Mouse (Mus musculus) gastrocnemius, postnatal 14 days (tissue): Measurements from ENCODE around the gene Rgs16. TPM values are rescaled to one million over a fixed set of nuclear protein-coding genes. Genes with fewer than 3 reads are reported as not detected.
"Not testable (repeated sequence)": the region's sequence is repeated elsewhere in the genome, so short reads cannot be mapped to it uniquely, and the experiment has no call there.

Source experiments
- DNase-seq: peaks from one replicate; pipeline ENCODE4 v3.0.0; 2021; ENCODE audit warnings: mixed read lengths
- intact Hi-C: fragments of 180-260 bp; cut with DNase I; formaldehyde crosslinking; loops from one replicate; pipeline ENCODE4 v1.15.1; 2025; ENCODE audit warnings: low total_unique reads
- total RNA-seq, 2 experiments: library from RNA; stranded (reverse); gene quantifications; 2 replicates each; pipeline ENCODE4 v1.2.3; 2021

Rgs16 gene
- total RNA-seq, 2 experiments from 2014 or later: 3.1 to 4.1 TPM

- peak; percentile 70 for DNase-seq
- intact Hi-C loops: no loop called here
Measured at GRCm38 (mm10) chr1:153746728-153747127, 6.6 kb downstream of the Rgs16 start.

- no peak for DNase-seq
- intact Hi-C loops: no loop called here
Measured at GRCm38 (mm10) chr1:153747861-153748530, 7.8 kb downstream of the Rgs16 start.

GRCm38 (mm10) chr1:153748549-153748948 lies 8.4 kb downstream of the Rgs16 start:
- intact Hi-C loops: no loop called here
- peak; percentile 56 for DNase-seq

GRCm38 (mm10) chr1:153749211-153749801 lies 9.2 kb downstream of the Rgs16 start, which contains the start of gene Rnasel:
Rnasel (plus strand) TSS chr1:153749426.
- DNase-seq: peak; percentile 58
- intact Hi-C loops: no loop called here

GRCm38 (mm10) chr1:153750054-153750453 lies 9.9 kb downstream of the Rgs16 start:
- intact Hi-C loops: no loop called here
- no peak for DNase-seq

GRCm38 (mm10) chr1:153751763-153752301 lies 11.7 kb downstream of the Rgs16 start:
- intact Hi-C loops: no loop called here

GRCm38 (mm10) chr1:153752521-153752920 lies 12.4 kb downstream of the Rgs16 start:
- intact Hi-C loops: no loop called here

More at GRCm38 (mm10) chr1:153751763-153752301, 11.7 kb downstream of the Rgs16 start:
- peak; percentile 23 for DNase-seq

GRCm38 (mm10) chr1:153753725-153754464 lies 13.7 kb downstream of the Rgs16 start:
- intact Hi-C loops: no loop called here
- no peak for DNase-seq

More at GRCm38 (mm10) chr1:153752521-153752920, 12.4 kb downstream of the Rgs16 start:
- DNase-seq: no peak

GRCm38 (mm10) chr1:153764136-153764535 lies 24.0 kb downstream of the Rgs16 start:
- DNase-seq: no peak
- intact Hi-C loops: no loop called here

- intact Hi-C loops: no loop called here
Measured at GRCm38 (mm10) chr1:153766298-153766697, 26.1 kb downstream of the Rgs16 start.

GRCm38 (mm10) chr1:153767281-153767680 lies 27.1 kb downstream of the Rgs16 start:
- intact Hi-C loops: no loop called here
- no peak for DNase-seq

More at GRCm38 (mm10) chr1:153766298-153766697, 26.1 kb downstream of the Rgs16 start:
- no peak for DNase-seq

GRCm38 (mm10) chr1:153768465-153768864 lies 28.3 kb downstream of the Rgs16 start:
- DNase-seq: no peak
- intact Hi-C loops: no loop called here

GRCm38 (mm10) chr1:153769571-153769970 lies 29.4 kb downstream of the Rgs16 start:
- intact Hi-C loops, DNase-seq: not testable (repeated sequence)

GRCm38 (mm10) chr1:153769998-153770775 lies 30.0 kb downstream of the Rgs16 start:
- intact Hi-C loops: no loop called here
- no peak for DNase-seq

GRCm38 (mm10) chr1:153770776-153771167 lies 30.6 kb downstream of the Rgs16 start:
- no peak for DNase-seq
- intact Hi-C loops: no loop called here

GRCm38 (mm10) chr1:153775174-153775573 lies 35.0 kb downstream of the Rgs16 start:
- no peak for DNase-seq
- intact Hi-C loops: no loop called here

GRCm38 (mm10) chr1:153776257-153776656 lies 36.1 kb downstream of the Rgs16 start:
- intact Hi-C loops: no loop called here
- DNase-seq: no peak

- DNase-seq: no peak
- intact Hi-C loops: no loop called here
Measured at GRCm38 (mm10) chr1:153778205-153778604, 38.1 kb downstream of the Rgs16 start.

- DNase-seq: no peak
- intact Hi-C loops: no loop called here
Measured at GRCm38 (mm10) chr1:153783339-153783738, 43.2 kb downstream of the Rgs16 start.
